ENCODE assay signal across 9 mouse cellular contexts in the genomic region with DNA sequence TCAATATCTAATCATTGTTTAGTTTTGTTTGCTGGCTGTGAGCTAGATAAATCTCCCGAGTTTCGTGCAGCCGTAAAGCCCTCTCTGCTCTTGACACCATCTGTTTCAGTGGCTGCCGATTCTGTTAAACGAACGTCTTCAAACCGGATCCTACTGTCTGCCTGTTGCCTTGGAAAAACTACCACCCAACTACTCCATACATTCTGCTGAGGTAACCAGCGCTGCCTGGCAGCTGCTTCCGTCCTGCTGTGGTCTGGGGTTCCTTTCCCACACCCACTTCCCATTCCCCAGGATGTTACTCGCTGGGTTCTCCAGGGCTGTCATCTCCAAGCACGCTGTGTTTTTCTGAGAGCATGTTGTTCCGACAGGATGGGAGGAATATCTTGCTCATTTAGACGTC.
DNase-seq lines count a peak whose midpoint lies in the region; ATAC-seq and TF ChIP-seq lines count a peak whose summit lies in the region.
"Had no signal": no experiment of that assay in that cellular context is flagged by ENCODE, and none has a peak within 500 bp of the region (broad histone marks: within the 10 kb centered on the region; RNA-seq: fewer than 3 reads in every experiment).

No protein-coding gene starts in this region.

- WGBS in kidney, postnatal 0 days: 54% methylated on average over 13 of the region's 13 CpGs
- 56% methylated on average over 13 of the region's 13 CpGs for WGBS in kidney, embryonic 16.5 days
- 26% methylated on average over 13 of the region's 13 CpGs for WGBS in heart, adult 2 months
- WGBS in intestine, embryonic 15.5 days: 30% methylated on average over 13 of the region's 13 CpGs

- no peaks in the 10 kb centered on the region for H3K36me3 ChIP-seq in kidney, postnatal 0 days (ENCODE audit: insufficient read depth, low read length)
- no peaks in the 10 kb centered on the region for H3K36me3 ChIP-seq in kidney, embryonic 16.5 days (ENCODE audit: insufficient read depth, low read length)
- no peaks in the 10 kb centered on the region for H3K36me3 ChIP-seq in heart, adult 2 months (ENCODE audit: control insufficient read depth, insufficient read depth, low read length)
- no peaks in the 10 kb centered on the region for H3K36me3 ChIP-seq in intestine, embryonic 15.5 days
- H3K36me3 ChIP-seq: embryonic facial prominence, embryonic 15.5 days had no signal

- no peak overlapping the region for H3K27ac ChIP-seq in kidney, postnatal 0 days
- no peak overlapping the region for H3K27ac ChIP-seq in kidney, embryonic 16.5 days (ENCODE audit: low read length)
- H3K27ac ChIP-seq in heart, adult 2 months: no peak overlapping the region
- H3K27ac ChIP-seq in intestine, embryonic 15.5 days: no peak overlapping the region
- H3K27ac ChIP-seq: embryonic facial prominence, embryonic 15.5 days had no signal

- no peak for ATAC-seq in kidney, postnatal 0 days (replicated peaks; ENCODE audit: low FRiP score, low read depth)
- no peak for ATAC-seq in kidney, embryonic 16.5 days (ENCODE audit: low FRiP score, low TSS enrichment)
- ATAC-seq in intestine, embryonic 15.5 days: no peak

- no peaks in the 10 kb centered on the region for H3K9me3 ChIP-seq in kidney, postnatal 0 days (replicated peaks; ENCODE audit: low read length)
- no peaks in the 10 kb centered on the region for H3K9me3 ChIP-seq in kidney, embryonic 16.5 days (ENCODE audit: low read length)
- no peaks in the 10 kb centered on the region for H3K9me3 ChIP-seq in intestine, embryonic 15.5 days
- H3K9me3 ChIP-seq: embryonic facial prominence, embryonic 15.5 days had no signal

- H3K4me3 ChIP-seq in kidney, postnatal 0 days (replicated peaks; ENCODE audit: low read depth, low read length): no peak overlapping the region
- H3K4me3 ChIP-seq in kidney, embryonic 16.5 days (ENCODE audit: low read length): no peak overlapping the region
- H3K4me3 ChIP-seq in heart, adult 2 months: no peak overlapping the region
- no peak overlapping the region for H3K4me3 ChIP-seq in intestine, embryonic 15.5 days (replicated peaks)
- H3K4me3 ChIP-seq: embryonic facial prominence, embryonic 15.5 days had no signal

- no peaks in the 10 kb centered on the region for H3K4me1 ChIP-seq in kidney, postnatal 0 days (replicated peaks; ENCODE audit: insufficient read depth, low read length)
- H3K4me1 ChIP-seq in kidney, embryonic 16.5 days (ENCODE audit: insufficient read depth, low read length): no peaks in the 10 kb centered on the region
- H3K4me1 ChIP-seq in heart, adult 2 months (ENCODE audit: control insufficient read depth, insufficient read depth, low read length): no peaks in the 10 kb centered on the region
- H3K4me1 ChIP-seq in intestine, embryonic 15.5 days (replicated peaks): 0 out of 2 replicates have a peak, but pooled peaks cover 2% of the 10 kb centered on the region
- H3K4me1 ChIP-seq: embryonic facial prominence, embryonic 15.5 days had no signal

- H3K79me2 ChIP-seq in heart, adult 2 months (replicated peaks; ENCODE audit: control insufficient read depth, insufficient read depth, low read length): no peaks in the 10 kb centered on the region

- no peak for TF ChIP-seq CTCF in kidney, postnatal 0 days (IDR thresholded peaks at IDR 0.05; ENCODE audit: low read depth)
- TF ChIP-seq CTCF in heart, adult 2 months (IDR thresholded peaks at IDR 0.05): no peak

- H3K9ac ChIP-seq in kidney, postnatal 0 days (ENCODE audit: low read depth, low read length): no peak overlapping the region
- no peak overlapping the region for H3K9ac ChIP-seq in kidney, embryonic 16.5 days (replicated peaks; ENCODE audit: low read length)
- no peak overlapping the region for H3K9ac ChIP-seq in heart, adult 2 months (ENCODE audit: low read depth, low read length)
- no peak overlapping the region for H3K9ac ChIP-seq in intestine, embryonic 15.5 days
- H3K9ac ChIP-seq: embryonic facial prominence, embryonic 15.5 days had no signal

- peak; percentile 8 for DNase-seq in kidney, postnatal 0 days (ENCODE audit: low spot score)
- DNase-seq in heart, adult 2 months: peak; percentile 39 to 61
- peak; percentile 43 for DNase-seq in lung, postnatal 36 days
- DNase-seq in cerebellum, adult 8-10 months: no peak
- DNase-seq in urinary bladder, postnatal 25 days (ENCODE audit: low spot score): no peak
- no peak for DNase-seq in thymus, adult 18-20 months

- H3K27me3 ChIP-seq in kidney, postnatal 0 days (ENCODE audit: insufficient read depth, low read length): no peaks in the 10 kb centered on the region
- H3K27me3 ChIP-seq in kidney, embryonic 16.5 days (ENCODE audit: insufficient read depth, low read length): no peaks in the 10 kb centered on the region
- no peaks in the 10 kb centered on the region for H3K27me3 ChIP-seq in heart, adult 2 months (ENCODE audit: control insufficient read depth, insufficient read depth, low read length)
- H3K27me3 ChIP-seq in intestine, embryonic 15.5 days (replicated peaks): no peaks in the 10 kb centered on the region
- H3K27me3 ChIP-seq: embryonic facial prominence, embryonic 15.5 days had no signal

- no peak overlapping the region for H3K4me2 ChIP-seq in kidney, postnatal 0 days (ENCODE audit: low read length)
- H3K4me2 ChIP-seq in kidney, embryonic 16.5 days (replicated peaks; ENCODE audit: low read depth, low read length): no peak overlapping the region
- H3K4me2 ChIP-seq in intestine, embryonic 15.5 days (replicated peaks): 0 out of 2 replicates have a peak overlapping the region, but pooled peaks have one; percentile 12
- H3K4me2 ChIP-seq: embryonic facial prominence, embryonic 15.5 days had no signal

- intact Hi-C loops in heart, adult 2 months (cut with DNase I): no loop called here

- no peak for TF ChIP-seq POLR2A in heart, adult 2 months (IDR thresholded peaks at IDR 0.05; ENCODE audit: insufficient read depth, low read depth, low read length)

- TF ChIP-seq EP300 in heart, adult 2 months (IDR thresholded peaks at IDR 0.05; ENCODE audit: insufficient read depth, low read depth, low read length): no peak

Comparison
In these comparisons a context has a peak if more than half of its experiments do, and no peak if none do; other contexts are left out.
1. DNase-seq: peak in kidney, postnatal 0 days (single experiment), heart, adult 2 months (2 of 2) and lung, postnatal 36 days (single experiment); none in cerebellum, adult 8-10 months (single experiment), urinary bladder, postnatal 25 days (single experiment) and thymus, adult 18-20 months (0 of 2).